Mouse (Mus musculus) G1E (cell line): ENCODE measurements around the gene Tbc1d9.

ENCODE experiments used
- CTCF ChIP-seq: IDR thresholded peaks from 2 replicates; pipeline ENCODE4 v1.5.1; 2012; ENCODE audit warnings: low read depth, low read length, inconsistent platforms, mixed read lengths
- POLR2AphosphoS5 ChIP-seq: IDR thresholded peaks from 2 replicates; pipeline ENCODE4 v1.6.1; 2012; ENCODE audit warnings: low read depth, low read length, inconsistent platforms; ENCODE audit not compliant: insufficient replicate concordance
- TAL1 ChIP-seq: conservative IDR thresholded peaks from 2 replicates; pipeline ENCODE4 v1.6.1; 2012; ENCODE audit warnings: low read depth, low read length, inconsistent platforms, mixed read lengths

GRCm38 (mm10) chr8:83178228-83178742, 13.1 kb downstream of the Tbc1d9 start:
- TF ChIP-seq CTCF: no peak
- no peak for TF ChIP-seq POLR2AphosphoS5
- no peak for TF ChIP-seq TAL1
